ENCODE assay signal across 28 mouse cellular contexts in genomic region chr9:37362881-37363280, GRCm38 (mm10). TPM values are rescaled to one million over a fixed set of nuclear protein-coding genes. Genes with fewer than 3 reads are reported as not detected.
DNase-seq lines count a peak whose midpoint lies in the region; ATAC-seq lines count a peak whose summit lies in the region.
"Had no signal": no experiment of that assay in that cellular context is flagged by ENCODE, and none has a peak within 500 bp of the region (broad histone marks: within the 10 kb centered on the region; RNA-seq: fewer than 3 reads in every experiment).

No protein-coding gene starts in this region.

- no peak overlapping the region for H3K9ac ChIP-seq in midbrain, embryonic 16.5 days (ENCODE audit: low read depth, low read length)
- H3K9ac ChIP-seq in kidney, embryonic 14.5 days (ENCODE audit: low read depth, low read length) = no peak overlapping the region
- H3K9ac ChIP-seq: forebrain, embryonic 13.5 days; heart, embryonic 12.5 days; heart, embryonic 15.5 days; hindbrain, embryonic 14.5 days had no signal

- H3K9me3 ChIP-seq in midbrain, embryonic 10.5 days (replicated peaks) = no peaks in the 10 kb centered on the region
- no peaks in the 10 kb centered on the region for H3K9me3 ChIP-seq in midbrain, embryonic 16.5 days (replicated peaks; ENCODE audit: control insufficient read depth, low read length, poor library complexity, severe bottlenecking)
- H3K9me3 ChIP-seq in kidney, embryonic 14.5 days (ENCODE audit: control insufficient read depth, low read length) = no peaks in the 10 kb centered on the region
- H3K9me3 ChIP-seq: forebrain, embryonic 10.5 days; forebrain, embryonic 13.5 days; G1E; heart, embryonic 12.5 days; heart, embryonic 15.5 days had no signal

- H3K27me3 ChIP-seq in midbrain, embryonic 10.5 days (ENCODE audit: low read depth, poor library complexity, severe bottlenecking) = no peaks in the 10 kb centered on the region
- no peaks in the 10 kb centered on the region for H3K27me3 ChIP-seq in midbrain, embryonic 16.5 days (ENCODE audit: control insufficient read depth, insufficient read depth, low read depth, low read length)
- no peaks in the 10 kb centered on the region for H3K27me3 ChIP-seq in kidney, embryonic 14.5 days (ENCODE audit: control insufficient read depth, insufficient read depth, low read length)
- H3K27me3 ChIP-seq: CH12.LX; forebrain, embryonic 13.5 days; heart, embryonic 12.5 days; heart, embryonic 15.5 days had no signal

- no peaks in the 10 kb centered on the region for H3K36me3 ChIP-seq in midbrain, embryonic 10.5 days
- no peaks in the 10 kb centered on the region for H3K36me3 ChIP-seq in midbrain, embryonic 16.5 days (ENCODE audit: control insufficient read depth, insufficient read depth, low read length)
- no peaks in the 10 kb centered on the region for H3K36me3 ChIP-seq in kidney, embryonic 14.5 days (ENCODE audit: control insufficient read depth, insufficient read depth, low read length)
- H3K36me3 ChIP-seq: forebrain, embryonic 10.5 days; G1E; heart, embryonic 12.5 days; heart, embryonic 15.5 days had no signal

- H3K4me2 ChIP-seq in midbrain, embryonic 16.5 days (ENCODE audit: low read length) = no peak overlapping the region
- no peak overlapping the region for H3K4me2 ChIP-seq in kidney, embryonic 14.5 days (replicated peaks; ENCODE audit: low read depth, low read length)
- H3K4me2 ChIP-seq: forebrain, embryonic 13.5 days; heart, embryonic 12.5 days; heart, embryonic 15.5 days; hindbrain, embryonic 14.5 days had no signal

- DNase-seq in heart, adult 11 months = peak; percentile 63
- DNase-seq in heart, postnatal 25 days (ENCODE audit: low spot score) = no peak
- DNase-seq in midbrain, embryonic 10.5 days (ENCODE audit: low spot score) = no peak
- peak; percentile 7 for DNase-seq in brain, adult 2 months (ENCODE audit: low read depth, low spot score)
- DNase-seq: adrenal gland, adult 2 months; adrenal gland, postnatal 25 days; B cell, adult 2 months; cerebellum, adult 18-20 months; cerebellum, adult 9-10 months; cerebellum, postnatal 14 days; gastrocnemius, postnatal 10 days; gastrocnemius, postnatal 36 days; heart, adult 18-20 months; heart, postnatal 10 days; heart, postnatal 4 days had no signal

- H3K4me3 ChIP-seq in midbrain, embryonic 10.5 days = no peak overlapping the region
- H3K4me3 ChIP-seq in midbrain, embryonic 16.5 days (ENCODE audit: low read depth, low read length) = no peak overlapping the region
- H3K4me3 ChIP-seq in kidney, embryonic 14.5 days (ENCODE audit: low read length) = no peak overlapping the region
- H3K4me3 ChIP-seq: forebrain, embryonic 10.5 days; forebrain, embryonic 13.5 days; heart, embryonic 12.5 days; heart, embryonic 15.5 days had no signal

- WGBS in midbrain, embryonic 10.5 days = 73% methylated on average over 1 of the region's 1 CpGs
- WGBS in midbrain, embryonic 16.5 days = 71% methylated on average over 1 of the region's 1 CpGs
- WGBS in kidney, embryonic 14.5 days = 69% methylated on average over 1 of the region's 1 CpGs

- peaks cover 45% of the 10 kb centered on the region for H3K4me1 ChIP-seq in midbrain, embryonic 10.5 days
- peaks cover 18% of the 10 kb centered on the region for H3K4me1 ChIP-seq in midbrain, embryonic 16.5 days (ENCODE audit: control insufficient read depth, insufficient read depth, low read length)
- no peaks in the 10 kb centered on the region for H3K4me1 ChIP-seq in kidney, embryonic 14.5 days (ENCODE audit: control insufficient read depth, insufficient read depth, low read length)

- no peak for ATAC-seq in midbrain, embryonic 16.5 days
- no peak for ATAC-seq in kidney, embryonic 14.5 days (ENCODE audit: low FRiP score, low TSS enrichment)
- ATAC-seq in megakaryocyte, adult 5-6 weeks (ENCODE audit: poor library complexity, severe bottlenecking) = no peak
- ATAC-seq: forebrain, embryonic 13.5 days; forebrain, embryonic 16.5 days; hindbrain, postnatal 0 days had no signal

- intact Hi-C loops in heart, postnatal 25 days (cut with DNase I) = no loop called here

- H3K27ac ChIP-seq in midbrain, embryonic 10.5 days (replicated peaks) = 0 out of 2 replicates have a peak overlapping the region, but pooled peaks have one; percentile 19
- no peak overlapping the region for H3K27ac ChIP-seq in midbrain, embryonic 16.5 days (ENCODE audit: low read length)
- H3K27ac ChIP-seq in kidney, embryonic 14.5 days (ENCODE audit: low read depth, low read length) = no peak overlapping the region
- H3K27ac ChIP-seq: forebrain, embryonic 10.5 days; forebrain, embryonic 13.5 days; heart, embryonic 15.5 days; hindbrain, embryonic 14.5 days; hindbrain, postnatal 0 days had no signal

RNA-seq across cellular contexts. Expression of gene Hepacam, which starts 4.3 kb away (rescaled TPM):
- not detected for total RNA-seq in heart, postnatal 25 days (2021)
- 0.04 and 0.05 TPM in 2 replicates for polyA plus RNA-seq in midbrain, embryonic 10.5 days (2016; fragmentation: Nextera tagmentation; extraction: Ambion mirVana)
- 14.2 and 28.3 TPM in 2 replicates for polyA plus RNA-seq in midbrain, embryonic 16.5 days (2015; fragmentation: Nextera tagmentation; extraction: Ambion mirVana)
- polyA plus RNA-seq in kidney, embryonic 14.5 days (2014; fragmentation: Nextera tagmentation; extraction: Ambion mirVana) = not detected in 2 replicates
- total RNA-seq in megakaryocyte, adult 5-6 weeks (2015) = not detected in 2 replicates
- not detected in 2 replicates for total RNA-seq in megakaryocyte, adult 5-6 weeks (2017)
- total RNA-seq: G1E; heart, postnatal 4 days had no signal
- polyA plus RNA-seq: embryonic facial prominence, embryonic 11.5 days; forebrain, embryonic 10.5 days; G1E; heart, embryonic 12.5 days had no signal

RNA-seq across cellular contexts. Expression of gene Ccdc15, which starts 14.6 kb away (rescaled TPM):
- total RNA-seq in heart, postnatal 25 days (2021) = 1 to 10 TPM; 1.3 to 1.5 TPM
- 11.7 and 13.1 TPM in 2 replicates for polyA plus RNA-seq in midbrain, embryonic 10.5 days (2016; fragmentation: Nextera tagmentation; extraction: Ambion mirVana)
- polyA plus RNA-seq in midbrain, embryonic 16.5 days (2015; fragmentation: Nextera tagmentation; extraction: Ambion mirVana) = 7.3 and 9.2 TPM in 2 replicates
- 5.8 and 8.2 TPM in 2 replicates for polyA plus RNA-seq in kidney, embryonic 14.5 days (2014; fragmentation: Nextera tagmentation; extraction: Ambion mirVana)
- total RNA-seq in megakaryocyte, adult 5-6 weeks (2015) = 6.0 and 9.2 TPM in 2 replicates
- 6.7 and 8.3 TPM in 2 replicates for total RNA-seq in megakaryocyte, adult 5-6 weeks (2017)

RNA-seq across cellular contexts. Expression of gene Robo4, which starts 38.8 kb away (rescaled TPM):
- total RNA-seq in heart, postnatal 25 days (2021) = 10 to 100 TPM; 29.7 to 30.1 TPM
- polyA plus RNA-seq in midbrain, embryonic 10.5 days (2016; fragmentation: Nextera tagmentation; extraction: Ambion mirVana) = 5.6 and 6.0 TPM in 2 replicates
- polyA plus RNA-seq in midbrain, embryonic 16.5 days (2015; fragmentation: Nextera tagmentation; extraction: Ambion mirVana) = 4.2 and 5.5 TPM in 2 replicates
- polyA plus RNA-seq in kidney, embryonic 14.5 days (2014; fragmentation: Nextera tagmentation; extraction: Ambion mirVana) = 10.5 and 11.9 TPM in 2 replicates
- total RNA-seq in megakaryocyte, adult 5-6 weeks (2015) = not detected in 2 replicates
- not detected in 2 replicates for total RNA-seq in megakaryocyte, adult 5-6 weeks (2017)
- total RNA-seq: CH12.LX had no signal
- polyA plus RNA-seq: G1E had no signal

Comparison
In these comparisons a context has a peak if more than half of its experiments do, and no peak if none do; other contexts are left out.
1. DNase-seq: peak in heart, adult 11 months (single experiment) and brain, adult 2 months (single experiment); none in heart, postnatal 25 days (single experiment) and midbrain, embryonic 10.5 days (single experiment).
2. RNA of gene Hepacam, which starts 4.3 kb away (polyA plus RNA-seq): 14.2 to 28.3 TPM in midbrain, embryonic 16.5 days; 0.04 to 0.05 TPM in midbrain, embryonic 10.5 days and not detected in kidney, embryonic 14.5 days; every median in the first group is over 10 times any median in the second.